Mouse (Mus musculus) midbrain, embryonic 10.5 days (tissue): ENCODE measurements around the gene Gm973. TPM values are rescaled to one million over a fixed set of nuclear protein-coding genes. Genes with fewer than 3 reads are reported as not detected.

Source experiments
- DNase-seq: peaks from one replicate; pipeline ENCODE4 v3.0.0-alpha.2; 2017; ENCODE audit warnings: low spot score
- H3K27ac ChIP-seq: fragments of 300-500 bp; sonication (generic); replicated peaks from 2 replicates; pipeline ENCODE4 v1.5.1; 2016; ENCODE audit warnings: mild to moderate bottlenecking
- H3K27me3 ChIP-seq: fragments of 300-500 bp; sonication (generic); 2 replicates; pipeline ENCODE4 v1.6.1; 2016; ENCODE audit warnings: low read depth, mild to moderate bottlenecking; ENCODE audit not compliant: poor library complexity, severe bottlenecking
- H3K36me3 ChIP-seq: fragments of 300-500 bp; sonication (generic); 2 replicates; pipeline ENCODE4 v1.6.1; 2016; ENCODE audit warnings: mild to moderate bottlenecking, moderate library complexity
- H3K4me1 ChIP-seq: fragments of 300-500 bp; sonication (generic); 2 replicates; pipeline ENCODE4 v1.6.1; 2016
- H3K4me3 ChIP-seq: fragments of 300-500 bp; sonication (generic); 2 replicates; pipeline ENCODE4 v1.5.1; 2016; ENCODE audit warnings: mild to moderate bottlenecking, moderate library complexity
- H3K9me3 ChIP-seq: fragments of 300-500 bp; sonication (generic); replicated peaks from 2 replicates; pipeline ENCODE4 v1.6.1; 2016; ENCODE audit warnings: mild to moderate bottlenecking
- WGBS: fragments of 180-500 bp; shearing (Covaris S2); methylation state at CpG from one replicate; pipeline ENCODE4 v1.1.7; 2016; 5-methylcytosine and 5-hydroxymethylcytosine counted together
- polyA plus RNA-seq: library from polyadenylated mRNA; unstranded; fragments of >200 nt; fragmentation: Nextera tagmentation; extraction: Ambion mirVana; gene quantifications from 2 replicates; pipeline ENCODE4 v1.2.1, GENCODE M21; 2016

Gene Gm973
- polyA plus RNA-seq, 1 experiment from 2014 or later: 9.4 TPM

GRCm38 (mm10) chr1:59565804-59566203 lies 49.7 kb downstream of the Gm973 start:
- H3K27me3 ChIP-seq: no peaks in the 10 kb centered on the region
- H3K9me3 ChIP-seq: peaks cover 7% of the 10 kb centered on the region
- H3K36me3 ChIP-seq: peaks cover 15% of the 10 kb centered on the region
- DNase-seq: no peak
- H3K4me3 ChIP-seq: no peak overlapping the region
- 89% methylated on average over 5 of the region's 5 CpGs for WGBS
- H3K27ac ChIP-seq: no peak overlapping the region
- H3K4me1 ChIP-seq: no peaks in the 10 kb centered on the region

GRCm38 (mm10) chr1:59566281-59566680 lies 50.2 kb downstream of the Gm973 start:
- no peak overlapping the region for H3K4me3 ChIP-seq
- DNase-seq: no peak
- WGBS: 84% methylated on average over 7 of the region's 7 CpGs
- H3K36me3 ChIP-seq: peaks cover 11% of the 10 kb centered on the region
- H3K27ac ChIP-seq: no peak overlapping the region
- no peaks in the 10 kb centered on the region for H3K27me3 ChIP-seq
- no peaks in the 10 kb centered on the region for H3K4me1 ChIP-seq
- H3K9me3 ChIP-seq: peaks cover 7% of the 10 kb centered on the region

- no peak overlapping the region for H3K4me3 ChIP-seq
- 85% methylated on average over 6 of the region's 6 CpGs for WGBS
- peaks cover 11% of the 10 kb centered on the region for H3K36me3 ChIP-seq
- H3K27ac ChIP-seq: no peak overlapping the region
- DNase-seq: no peak
- H3K9me3 ChIP-seq: peaks cover 7% of the 10 kb centered on the region
- no peaks in the 10 kb centered on the region for H3K4me1 ChIP-seq
- no peaks in the 10 kb centered on the region for H3K27me3 ChIP-seq
These were observed 50.9 kb downstream of the Gm973 start for GRCm38 (mm10) chr1:59566926-59567325.

- H3K36me3 ChIP-seq: peaks cover 9% of the 10 kb centered on the region
- H3K4me3 ChIP-seq: no peak overlapping the region
- no peaks in the 10 kb centered on the region for H3K4me1 ChIP-seq
- no peak for DNase-seq
- no peak overlapping the region for H3K27ac ChIP-seq
- WGBS: 91% methylated on average over 4 of the region's 4 CpGs
- no peaks in the 10 kb centered on the region for H3K27me3 ChIP-seq
- peaks cover 7% of the 10 kb centered on the region for H3K9me3 ChIP-seq
These were observed 51.5 kb downstream of the Gm973 start for GRCm38 (mm10) chr1:59567521-59567920.

GRCm38 (mm10) chr1:59568283-59568682 lies 52.2 kb downstream of the Gm973 start:
- 85% methylated on average over 1 of the region's 1 CpGs for WGBS
- H3K9me3 ChIP-seq: peaks cover under 1% of the 10 kb centered on the region; the same call in 1 of the 2 replicates
- H3K4me3 ChIP-seq: no peak overlapping the region
- no peaks in the 10 kb centered on the region for H3K27me3 ChIP-seq
- no peak for DNase-seq
- H3K36me3 ChIP-seq: peaks cover 1% of the 10 kb centered on the region
- no peaks in the 10 kb centered on the region for H3K4me1 ChIP-seq
- no peak overlapping the region for H3K27ac ChIP-seq

- H3K27me3 ChIP-seq: no peaks in the 10 kb centered on the region; the same call in 1 of the 2 replicates
- H3K36me3 ChIP-seq: no peaks in the 10 kb centered on the region
- no peak for DNase-seq
- H3K4me1 ChIP-seq: peaks cover 8% of the 10 kb centered on the region
- WGBS: 93% methylated on average over 5 of the region's 5 CpGs
- no peak overlapping the region for H3K27ac ChIP-seq
- H3K4me3 ChIP-seq: no peak overlapping the region
- no peaks in the 10 kb centered on the region for H3K9me3 ChIP-seq
These were observed 53.2 kb downstream of the Gm973 start for GRCm38 (mm10) chr1:59569301-59569700.

- Histone ChIP-seq H3K9me3 (no peaks in the 10 kb centered on the region), H3K27me3 (no peaks in the 10 kb centered on the region; the same call in none of the 2 replicates), H3K4me1 (peaks cover 19% of the 10 kb centered on the region), H3K36me3 (no peaks in the 10 kb centered on the region), H3K4me3 (no peak overlapping the region), H3K27ac (no peak overlapping the region)
- 83% methylated on average over 4 of the region's 4 CpGs for WGBS
- no peak for DNase-seq
These were observed 54.7 kb downstream of the Gm973 start for GRCm38 (mm10) chr1:59570767-59571166.

GRCm38 (mm10) chr1:59571502-59571901 lies 55.4 kb downstream of the Gm973 start:
- no peak overlapping the region for H3K4me3 ChIP-seq
- WGBS: 90% methylated on average over 3 of the region's 3 CpGs
- H3K9me3 ChIP-seq: no peaks in the 10 kb centered on the region
- no peak overlapping the region for H3K27ac ChIP-seq
- no peaks in the 10 kb centered on the region for H3K36me3 ChIP-seq
- H3K4me1 ChIP-seq: peaks cover 19% of the 10 kb centered on the region
- DNase-seq: no peak
- no peaks in the 10 kb centered on the region; the same call in none of the 2 replicates for H3K27me3 ChIP-seq

- peaks cover 19% of the 10 kb centered on the region for H3K4me1 ChIP-seq
- H3K27ac ChIP-seq: peak overlapping the region; percentile 78
- no peak for DNase-seq
- WGBS: 77% methylated on average over 3 of the region's 3 CpGs
- H3K9me3 ChIP-seq: no peaks in the 10 kb centered on the region
- H3K36me3 ChIP-seq: no peaks in the 10 kb centered on the region
- H3K27me3 ChIP-seq: no peaks in the 10 kb centered on the region; the same call in none of the 2 replicates
- H3K4me3 ChIP-seq: no peak overlapping the region
These were observed 57.8 kb downstream of the Gm973 start for GRCm38 (mm10) chr1:59573843-59574242.

- H3K4me1 ChIP-seq: peaks cover 19% of the 10 kb centered on the region
- H3K9me3 ChIP-seq: no peaks in the 10 kb centered on the region
- H3K36me3 ChIP-seq: no peaks in the 10 kb centered on the region
- 53% methylated on average over 21 of the region's 21 CpGs for WGBS
- no peak for DNase-seq
- peak overlapping the region; percentile 78 for H3K27ac ChIP-seq
- H3K4me3 ChIP-seq: peak overlapping the region; percentile 29; the same call in 1 of the 2 replicates
- H3K27me3 ChIP-seq: no peaks in the 10 kb centered on the region; the same call in none of the 2 replicates
These were observed 58.5 kb downstream of the Gm973 start for GRCm38 (mm10) chr1:59574262-59575187.

GRCm38 (mm10) chr1:59578770-59579169 lies 62.7 kb downstream of the Gm973 start:
- peaks cover 24% of the 10 kb centered on the region for H3K4me1 ChIP-seq
- WGBS: 88% methylated on average over 4 of the region's 4 CpGs
- no peak overlapping the region for H3K4me3 ChIP-seq
- H3K27ac ChIP-seq: no peak overlapping the region
- no peaks in the 10 kb centered on the region for H3K9me3 ChIP-seq
- H3K27me3 ChIP-seq: peaks cover 18% of the 10 kb centered on the region
- no peaks in the 10 kb centered on the region for H3K36me3 ChIP-seq
- DNase-seq: no peak

- no peaks in the 10 kb centered on the region for H3K36me3 ChIP-seq
- H3K4me1 ChIP-seq: peaks cover 23% of the 10 kb centered on the region
- WGBS: 85% methylated on average over 5 of the region's 5 CpGs
- DNase-seq: no peak
- peaks cover 24% of the 10 kb centered on the region for H3K27me3 ChIP-seq
- H3K27ac ChIP-seq: no peak overlapping the region
- no peaks in the 10 kb centered on the region for H3K9me3 ChIP-seq
- no peak overlapping the region for H3K4me3 ChIP-seq
These were observed 63.3 kb downstream of the Gm973 start for GRCm38 (mm10) chr1:59579327-59579726.

- Histone ChIP-seq H3K36me3 (no peaks in the 10 kb centered on the region), H3K4me1 (peaks cover 22% of the 10 kb centered on the region), H3K9me3 (no peaks in the 10 kb centered on the region), H3K4me3 (no peak overlapping the region), H3K27me3 (peaks cover 31% of the 10 kb centered on the region), H3K27ac (no peak overlapping the region)
- no peak for DNase-seq
- WGBS: 64% methylated on average over 8 of the region's 8 CpGs
These were observed 64.2 kb downstream of the Gm973 start for GRCm38 (mm10) chr1:59580131-59580751.
